Mouse (Mus musculus) CH12.LX (cell line): ENCODE measurements around the gene Cryzl2.

Experiments
- CHD1 ChIP-seq: IDR thresholded peaks from 2 replicates; pipeline ENCODE4 v1.6.1; 2012; ENCODE audit warnings: low read depth, low read length, improper control_type of control experiment, inconsistent platforms
- CTCF ChIP-seq, 2 experiments: IDR thresholded peaks in 1 of 2; conservative IDR thresholded peaks in 1 of 2; 2 replicates each; pipeline ENCODE4 v1.5.1; 2011 to 2012; ENCODE audit warnings: low read depth in 2 of 2, low read length in 2 of 2, improper control_type of control experiment in 1 of 2, inconsistent platforms in 1 of 2, mild to moderate bottlenecking in 1 of 2, moderate library complexity in 1 of 2
- EP300 ChIP-seq: IDR thresholded peaks from 2 replicates; pipeline ENCODE4 v1.6.1; 2011; ENCODE audit warnings: low read length, improper control_type of control experiment
- HCFC1 ChIP-seq: IDR thresholded peaks from 2 replicates; pipeline ENCODE4 v1.6.1; 2012; ENCODE audit warnings: low read depth, mild to moderate bottlenecking, inconsistent platforms, low read length, improper control_type of control experiment
- MAZ ChIP-seq: IDR thresholded peaks from 2 replicates; pipeline ENCODE4 v1.6.1; 2012; ENCODE audit warnings: low read depth, mild to moderate bottlenecking, inconsistent platforms, low read length, improper control_type of control experiment, moderate library complexity
- POLR2A ChIP-seq: IDR thresholded peaks from 2 replicates; pipeline ENCODE4 v1.6.1; 2011; ENCODE audit warnings: low read depth, mild to moderate bottlenecking, improper control_type of control experiment, low read length
- RAD21 ChIP-seq: IDR thresholded peaks from 2 replicates; pipeline ENCODE4 v1.6.1; 2011; ENCODE audit warnings: low read depth, mild to moderate bottlenecking, low read length, improper control_type of control experiment, moderate library complexity
- TCF12 ChIP-seq: IDR thresholded peaks from 2 replicates; pipeline ENCODE4 v1.6.1; 2014; ENCODE audit warnings: low read depth, mild to moderate bottlenecking, inconsistent platforms, low read length, improper control_type of control experiment
- UBTF ChIP-seq: IDR thresholded peaks from 2 replicates; pipeline ENCODE4 v1.6.1; 2012; ENCODE audit warnings: low read depth, mild to moderate bottlenecking, inconsistent platforms, low read length, improper control_type of control experiment, moderate library complexity
- USF1 ChIP-seq: IDR thresholded peaks from 2 replicates; pipeline ENCODE4 v1.6.1; 2014; ENCODE audit warnings: low read depth, mild to moderate bottlenecking, inconsistent platforms, low read length, improper control_type of control experiment
- USF2 ChIP-seq: conservative IDR thresholded peaks from 2 replicates; pipeline ENCODE4 v1.6.1; 2011; ENCODE audit warnings: low read depth, low read length, improper control_type of control experiment

DNA sequence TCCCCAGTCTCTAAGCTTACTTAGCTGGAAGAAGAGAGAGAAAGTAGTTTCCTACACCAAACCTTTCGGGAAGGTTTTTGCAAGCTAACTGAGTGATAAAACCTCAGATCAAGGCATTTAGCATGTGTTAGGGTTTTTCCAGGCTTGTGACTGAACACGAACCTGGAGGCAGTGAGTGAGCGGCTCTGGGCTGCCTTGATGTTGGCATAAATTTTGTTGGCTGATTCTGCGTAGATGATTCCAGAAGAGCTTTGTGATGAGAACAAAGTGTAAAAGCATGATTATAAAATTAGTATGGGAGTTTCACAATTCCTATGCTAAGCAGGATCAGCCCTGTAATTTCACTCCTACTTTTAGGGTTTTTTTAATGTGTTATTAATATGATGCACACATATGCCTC lies 30.8 kb upstream of the Cryzl2 start:
- TF ChIP-seq EP300 (no peak), HCFC1 (no peak), POLR2A (no peak), CTCF (conservative IDR thresholded peaks at IDR 0.05 in 1 of 2, IDR thresholded peaks at IDR 0.05 in 1 of 2; ENCODE audit: low read depth in 2 of 2, low read length in 2 of 2) (no peak), RAD21 (no peak), USF1 (no peak), CHD1 (no peak), TCF12 (no peak), USF2 (no peak), UBTF (no peak), MAZ (no peak)
